Mouse (Mus musculus): ENCODE results near the gene Rnaseh2b. TPM values are rescaled to one million over a fixed set of nuclear protein-coding genes. Genes with fewer than 3 reads are reported as not detected.

Gene Rnaseh2b
- 74.1 and 75.0 TPM in 2 replicates for polyA plus RNA-seq (2011; ENCODE audit: insufficient read depth, insufficient read length, low read depth, missing spikeins)

- Histone ChIP-seq H3K9me3 (replicated peaks; ENCODE audit: control insufficient read depth, insufficient read depth, low read length, poor library complexity, severe bottlenecking) (no peaks in the 10 kb centered on the region), H3K4me3 (ENCODE audit: low read depth, low read length) (peak within 1 kb of the TSS; percentile 59), H3K36me3 (ENCODE audit: control insufficient read depth, insufficient read depth, low read length, poor library complexity, severe bottlenecking) (no peaks in the 10 kb centered on the region), H3K27ac (ENCODE audit: insufficient read depth, low read length) (no peak within 1 kb of the TSS), H3K27me3 (ENCODE audit: control insufficient read depth, insufficient read depth, low read length, poor library complexity, severe bottlenecking) (no peaks in the 10 kb centered on the region), H3K4me1 (ENCODE audit: control insufficient read depth, insufficient read depth, low read length) (no peaks in the 10 kb centered on the region), H3K9ac (ENCODE audit: low read depth, poor library complexity, severe bottlenecking) (peak within 1 kb of the TSS; percentile 56)
- TF ChIP-seq EP300 (IDR thresholded peaks at IDR 0.05; ENCODE audit: insufficient read depth, low read depth, low read length) (0 out of 2 replicates have a peak, but pooled peaks have one; percentile 2), CTCF (IDR thresholded peaks at IDR 0.05; ENCODE audit: low read depth, low read length) (no peak)
These were observed at the start of gene Rnaseh2b, which contains the start of gene Dleu7 for GRCm38 (mm10) chr14:62292488-62293339. Gene Rnaseh2b, plus strand, starts transcription at chr14:62292589. Gene Dleu7, minus strand, starts transcription at chr14:62293047.

- H3K36me3 ChIP-seq (ENCODE audit: control insufficient read depth, insufficient read depth, low read length, poor library complexity, severe bottlenecking): no peaks in the 10 kb centered on the region
- no peak overlapping the region for H3K4me3 ChIP-seq (ENCODE audit: low read depth, low read length)
- no peak overlapping the region for H3K9ac ChIP-seq (ENCODE audit: low read depth, poor library complexity, severe bottlenecking)
- H3K4me1 ChIP-seq (ENCODE audit: control insufficient read depth, insufficient read depth, low read length): peaks cover 3% of the 10 kb centered on the region
- no peaks in the 10 kb centered on the region for H3K27me3 ChIP-seq (ENCODE audit: control insufficient read depth, insufficient read depth, low read length, poor library complexity, severe bottlenecking)
- TF ChIP-seq POLR2A (IDR thresholded peaks at IDR 0.05; ENCODE audit: insufficient read depth, low read length) (no peak), EP300 (IDR thresholded peaks at IDR 0.05; ENCODE audit: insufficient read depth, low read depth, low read length) (no peak), CTCF (IDR thresholded peaks at IDR 0.05; ENCODE audit: low read depth, low read length) (no peak)
- no peak overlapping the region for H3K27ac ChIP-seq (ENCODE audit: insufficient read depth, low read length)
- no peaks in the 10 kb centered on the region; the same call in 1 of the 2 replicates for H3K9me3 ChIP-seq (replicated peaks; ENCODE audit: control insufficient read depth, insufficient read depth, low read length, poor library complexity, severe bottlenecking)
These were observed 48.9 kb upstream of the Rnaseh2b start for GRCm38 (mm10) chr14:62243530-62243929.

- Histone ChIP-seq H3K27ac (ENCODE audit: insufficient read depth, low read length) (no peak overlapping the region), H3K9me3 (replicated peaks; ENCODE audit: control insufficient read depth, insufficient read depth, low read length, poor library complexity, severe bottlenecking) (no peaks in the 10 kb centered on the region; the same call in 1 of the 2 replicates)
- no peak for TF ChIP-seq POLR2A (IDR thresholded peaks at IDR 0.05; ENCODE audit: insufficient read depth, low read length)
- no peak for TF ChIP-seq EP300 (IDR thresholded peaks at IDR 0.05; ENCODE audit: insufficient read depth, low read depth, low read length)
- TF ChIP-seq CTCF (IDR thresholded peaks at IDR 0.05; ENCODE audit: low read depth, low read length): no peak
These were observed 46.8 kb upstream of the Rnaseh2b start for GRCm38 (mm10) chr14:62245557-62245956.

GRCm38 (mm10) chr14:62248345-62248744 lies 44.0 kb upstream of the Rnaseh2b start:
- Histone ChIP-seq H3K4me1 (ENCODE audit: control insufficient read depth, insufficient read depth, low read length) (peaks cover 2% of the 10 kb centered on the region), H3K4me3 (ENCODE audit: low read depth, low read length) (no peak overlapping the region), H3K36me3 (ENCODE audit: control insufficient read depth, insufficient read depth, low read length, poor library complexity, severe bottlenecking) (no peaks in the 10 kb centered on the region), H3K27me3 (ENCODE audit: control insufficient read depth, insufficient read depth, low read length, poor library complexity, severe bottlenecking) (no peaks in the 10 kb centered on the region), H3K9me3 (replicated peaks; ENCODE audit: control insufficient read depth, insufficient read depth, low read length, poor library complexity, severe bottlenecking) (no peaks in the 10 kb centered on the region; the same call in 1 of the 2 replicates), H3K9ac (ENCODE audit: low read depth, poor library complexity, severe bottlenecking) (no peak overlapping the region), H3K27ac (ENCODE audit: insufficient read depth, low read length) (no peak overlapping the region)
- TF ChIP-seq POLR2A (IDR thresholded peaks at IDR 0.05; ENCODE audit: insufficient read depth, low read length): no peak
- TF ChIP-seq EP300 (IDR thresholded peaks at IDR 0.05; ENCODE audit: insufficient read depth, low read depth, low read length): no peak
- TF ChIP-seq CTCF (IDR thresholded peaks at IDR 0.05; ENCODE audit: low read depth, low read length): no peak

More at GRCm38 (mm10) chr14:62245557-62245956, 46.8 kb upstream of the Rnaseh2b start:
- H3K9ac ChIP-seq (ENCODE audit: low read depth, poor library complexity, severe bottlenecking): no peak overlapping the region
- H3K4me3 ChIP-seq (ENCODE audit: low read depth, low read length): no peak overlapping the region
- peaks cover 3% of the 10 kb centered on the region for H3K4me1 ChIP-seq (ENCODE audit: control insufficient read depth, insufficient read depth, low read length)
- H3K36me3 ChIP-seq (ENCODE audit: control insufficient read depth, insufficient read depth, low read length, poor library complexity, severe bottlenecking): no peaks in the 10 kb centered on the region
- H3K27me3 ChIP-seq (ENCODE audit: control insufficient read depth, insufficient read depth, low read length, poor library complexity, severe bottlenecking): no peaks in the 10 kb centered on the region

- Histone ChIP-seq H3K9ac (ENCODE audit: low read depth, poor library complexity, severe bottlenecking) (no peak overlapping the region), H3K4me1 (ENCODE audit: control insufficient read depth, insufficient read depth, low read length) (peaks cover under 1% of the 10 kb centered on the region), H3K27ac (ENCODE audit: insufficient read depth, low read length) (no peak overlapping the region), H3K9me3 (replicated peaks; ENCODE audit: control insufficient read depth, insufficient read depth, low read length, poor library complexity, severe bottlenecking) (no peaks in the 10 kb centered on the region; the same call in 1 of the 2 replicates), H3K27me3 (ENCODE audit: control insufficient read depth, insufficient read depth, low read length, poor library complexity, severe bottlenecking) (no peaks in the 10 kb centered on the region), H3K36me3 (ENCODE audit: control insufficient read depth, insufficient read depth, low read length, poor library complexity, severe bottlenecking) (no peaks in the 10 kb centered on the region), H3K4me3 (ENCODE audit: low read depth, low read length) (no peak overlapping the region)
- no peak for TF ChIP-seq CTCF (IDR thresholded peaks at IDR 0.05; ENCODE audit: low read depth, low read length)
- no peak for TF ChIP-seq EP300 (IDR thresholded peaks at IDR 0.05; ENCODE audit: insufficient read depth, low read depth, low read length)
- TF ChIP-seq POLR2A (IDR thresholded peaks at IDR 0.05; ENCODE audit: insufficient read depth, low read length): no peak
These were observed 43.6 kb upstream of the Rnaseh2b start for GRCm38 (mm10) chr14:62248796-62249195.

GRCm38 (mm10) chr14:62249251-62249650 lies 43.1 kb upstream of the Rnaseh2b start:
- TF ChIP-seq CTCF (IDR thresholded peaks at IDR 0.05; ENCODE audit: low read depth, low read length) (no peak), EP300 (IDR thresholded peaks at IDR 0.05; ENCODE audit: insufficient read depth, low read depth, low read length) (no peak), POLR2A (IDR thresholded peaks at IDR 0.05; ENCODE audit: insufficient read depth, low read length) (no peak)
- Histone ChIP-seq H3K4me1 (ENCODE audit: control insufficient read depth, insufficient read depth, low read length) (no peaks in the 10 kb centered on the region), H3K27me3 (ENCODE audit: control insufficient read depth, insufficient read depth, low read length, poor library complexity, severe bottlenecking) (no peaks in the 10 kb centered on the region), H3K27ac (ENCODE audit: insufficient read depth, low read length) (no peak overlapping the region), H3K9ac (ENCODE audit: low read depth, poor library complexity, severe bottlenecking) (no peak overlapping the region), H3K36me3 (ENCODE audit: control insufficient read depth, insufficient read depth, low read length, poor library complexity, severe bottlenecking) (no peaks in the 10 kb centered on the region), H3K9me3 (replicated peaks; ENCODE audit: control insufficient read depth, insufficient read depth, low read length, poor library complexity, severe bottlenecking) (no peaks in the 10 kb centered on the region; the same call in 1 of the 2 replicates), H3K4me3 (ENCODE audit: low read depth, low read length) (no peak overlapping the region)
